Mouse (Mus musculus): ENCODE results near the gene Cd248. TPM values are rescaled to one million over a fixed set of nuclear protein-coding genes. Genes with fewer than 3 reads are reported as not detected.
A peak's percentile ranks its signal among the peaks of the same experiment; 100 is the strongest.

Cd248 gene
- 138 and 146 TPM in 2 replicates for polyA plus RNA-seq (2014; fragmentation: Nextera tagmentation; extraction: Ambion mirVana)

DNA sequence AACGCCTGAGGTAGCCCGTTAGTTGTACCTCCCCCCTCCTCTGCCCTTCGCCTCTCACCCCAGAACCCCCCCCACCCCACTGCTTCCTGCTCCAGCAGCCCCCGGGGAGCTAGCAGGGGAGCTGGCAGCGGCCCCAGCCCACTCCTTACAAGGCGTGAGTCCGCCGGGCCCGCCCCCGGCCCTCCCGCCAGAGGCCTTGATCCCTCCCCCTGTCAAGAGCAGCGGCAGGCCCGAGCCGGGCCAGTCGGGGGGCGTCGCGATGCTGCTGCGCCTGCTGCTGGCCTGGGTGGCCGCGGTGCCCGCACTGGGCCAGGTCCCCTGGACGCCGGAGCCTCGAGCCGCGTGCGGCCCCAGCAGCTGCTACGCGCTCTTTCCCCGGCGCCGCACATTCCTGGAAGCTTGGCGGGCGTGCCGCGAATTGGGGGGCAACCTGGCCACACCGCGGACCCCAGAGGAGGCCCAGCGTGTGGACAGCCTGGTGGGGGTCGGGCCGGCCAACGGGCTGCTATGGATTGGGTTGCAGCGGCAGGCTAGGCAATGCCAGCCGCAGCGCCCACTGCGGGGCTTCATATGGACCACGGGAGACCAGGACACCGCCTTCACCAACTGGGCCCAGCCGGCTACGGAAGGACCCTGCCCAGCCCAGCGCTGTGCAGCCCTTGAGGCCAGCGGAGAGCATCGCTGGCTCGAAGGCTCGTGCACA is at the start of gene Cd248:
TSS of gene Cd248 (plus strand) at position 212 of the 703 bp plus-strand sequence.
- ATAC-seq (ENCODE audit: low read depth) (peak; percentile 56), DNase-seq (ENCODE audit: low spot score) (peak; percentile 96)
- Histone ChIP-seq H3K36me3 (ENCODE audit: control insufficient read depth, insufficient read depth, low read length) (no peaks in the 10 kb centered on the region), H3K27me3 (replicated peaks; ENCODE audit: control insufficient read depth, insufficient read depth, low read length) (no peaks in the 10 kb centered on the region; the same call in 1 of the 2 replicates), H3K4me3 (ENCODE audit: low read depth, low read length) (peak within 1 kb of the TSS; percentile 60), H3K9ac (ENCODE audit: low read depth, low read length) (peak within 1 kb of the TSS; percentile 83), H3K4me2 (ENCODE audit: low read depth, low read length) (peak within 1 kb of the TSS; percentile 77), H3K27ac (replicated peaks; ENCODE audit: low read depth, low read length) (peak within 1 kb of the TSS; percentile 88), H3K9me3 (ENCODE audit: control insufficient read depth, low read length) (no peaks in the 10 kb centered on the region), H3K4me1 (ENCODE audit: control insufficient read depth, insufficient read depth, low read length) (peaks cover 45% of the 10 kb centered on the region)
- 0% methylated on average over 15 of the region's 56 CpGs for WGBS

DNA sequence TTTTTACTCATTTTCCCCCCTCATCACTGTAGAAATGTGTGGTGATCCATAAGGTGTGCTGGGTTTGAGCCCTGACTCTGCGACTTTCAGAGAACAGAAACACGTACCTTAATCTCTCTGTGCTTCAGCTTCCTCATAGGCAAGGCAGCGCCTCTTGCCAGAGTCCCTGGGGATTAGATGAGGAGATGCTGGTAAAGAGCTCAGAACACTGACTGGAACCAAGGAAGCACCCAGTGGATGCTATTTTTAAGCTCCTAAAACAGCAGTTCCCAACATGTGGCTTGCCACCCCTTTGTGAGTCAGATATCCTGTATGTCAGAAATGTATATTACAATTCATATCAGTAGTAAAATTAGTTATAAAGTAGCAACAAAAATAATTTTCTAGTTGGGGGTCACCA is 49.7 kb upstream of the Cd248 start:
- ATAC-seq (ENCODE audit: low read depth) (no peak), DNase-seq (ENCODE audit: low spot score) (no peak)
- no peak overlapping the region for H3K4me2 ChIP-seq (ENCODE audit: low read depth, low read length)
- no peak overlapping the region for H3K4me3 ChIP-seq (ENCODE audit: low read depth, low read length)
- peaks cover 7% of the 10 kb centered on the region; the same call in 1 of the 2 replicates for H3K4me1 ChIP-seq (ENCODE audit: control insufficient read depth, insufficient read depth, low read length)
- no peak overlapping the region for H3K9ac ChIP-seq (ENCODE audit: low read depth, low read length)
- no peaks in the 10 kb centered on the region for H3K9me3 ChIP-seq (ENCODE audit: control insufficient read depth, low read length)
- no peak overlapping the region for H3K27ac ChIP-seq (replicated peaks; ENCODE audit: low read depth, low read length)
- WGBS, result 76% methylated on average over 3 of the region's 3 CpGs
- H3K36me3 ChIP-seq (ENCODE audit: control insufficient read depth, insufficient read depth, low read length), result no peaks in the 10 kb centered on the region
- H3K27me3 ChIP-seq (replicated peaks; ENCODE audit: control insufficient read depth, insufficient read depth, low read length), result no peaks in the 10 kb centered on the region

DNA sequence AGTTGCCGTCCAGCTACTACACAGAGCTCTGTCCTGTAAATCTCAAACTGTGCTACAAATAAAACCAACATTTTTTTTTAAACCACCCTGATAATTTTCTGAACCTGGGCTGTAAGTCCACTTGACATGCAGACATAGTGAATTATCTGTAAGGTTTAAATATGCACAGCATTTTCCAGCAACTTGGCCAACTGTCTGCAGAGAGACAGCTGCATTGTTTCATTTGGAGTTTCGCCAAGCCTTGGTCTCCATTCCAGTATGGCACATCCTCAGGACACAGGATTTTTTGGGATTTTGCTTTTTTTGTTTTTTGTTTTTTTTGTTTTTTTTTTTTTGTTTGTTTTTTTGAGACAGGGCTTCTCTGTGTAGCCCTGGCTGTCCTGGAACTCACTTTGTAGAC is 46.5 kb upstream of the Cd248 start:
- Histone ChIP-seq H3K27ac (replicated peaks; ENCODE audit: low read depth, low read length) (no peak overlapping the region), H3K9me3 (ENCODE audit: control insufficient read depth, low read length) (no peaks in the 10 kb centered on the region), H3K4me2 (ENCODE audit: low read depth, low read length) (no peak overlapping the region), H3K27me3 (replicated peaks; ENCODE audit: control insufficient read depth, insufficient read depth, low read length) (no peaks in the 10 kb centered on the region), H3K4me1 (ENCODE audit: control insufficient read depth, insufficient read depth, low read length) (no peaks in the 10 kb centered on the region), H3K9ac (ENCODE audit: low read depth, low read length) (no peak overlapping the region), H3K4me3 (ENCODE audit: low read depth, low read length) (no peak overlapping the region), H3K36me3 (ENCODE audit: control insufficient read depth, insufficient read depth, low read length) (no peaks in the 10 kb centered on the region)
- no peak for ATAC-seq (ENCODE audit: low read depth)
- peak; percentile 51 for DNase-seq (ENCODE audit: low spot score)
- 85% methylated on average over 2 of the region's 2 CpGs for WGBS

DNA sequence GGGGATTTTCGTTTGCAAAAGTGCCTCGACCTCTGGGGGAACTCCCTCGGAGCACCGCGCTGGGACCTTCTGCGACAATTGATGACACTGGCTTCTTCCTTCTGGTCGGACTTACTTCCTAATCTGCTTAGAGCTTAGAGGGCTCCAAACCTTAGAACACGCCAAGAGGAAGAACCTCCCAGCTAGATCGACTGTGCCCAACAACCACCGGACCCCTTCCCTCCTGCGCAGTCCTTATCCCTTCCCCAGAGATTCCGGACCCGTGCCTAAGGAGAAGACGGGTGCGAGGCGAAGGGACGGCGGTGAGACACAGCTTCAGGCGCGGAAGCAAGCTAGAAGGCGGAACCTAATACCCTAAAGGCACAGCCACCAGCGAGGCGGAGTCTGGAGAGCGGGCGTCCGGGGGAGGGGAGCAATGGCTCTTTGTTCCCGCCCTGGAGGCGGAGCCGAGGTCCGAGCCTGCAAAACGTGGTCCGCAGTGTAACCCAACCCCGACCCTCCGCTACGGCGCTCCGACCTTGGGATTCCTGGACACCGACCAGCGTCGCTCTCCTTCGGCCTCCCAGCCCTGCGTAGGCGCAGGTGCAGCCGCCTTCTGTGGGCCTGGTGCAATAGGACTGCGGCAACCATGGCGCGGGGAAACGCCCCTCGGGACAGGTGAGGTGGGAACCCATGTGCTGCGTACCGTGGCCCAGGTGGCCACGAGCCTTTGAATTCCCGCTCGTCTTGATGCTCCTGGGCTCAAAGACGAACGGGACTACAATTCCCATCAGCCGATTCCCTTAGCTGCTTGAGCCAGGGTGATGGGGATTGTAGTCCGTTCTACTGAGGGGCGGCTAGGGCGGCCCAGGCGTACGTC is 44.0 kb upstream of the Cd248 start, which contains the start of gene Slc29a2:
TSS of gene Slc29a2 (plus strand) at position 240 of the 859 bp plus-strand sequence.
- Histone ChIP-seq H3K27me3 (replicated peaks; ENCODE audit: control insufficient read depth, insufficient read depth, low read length) (no peaks in the 10 kb centered on the region), H3K4me3 (ENCODE audit: low read depth, low read length) (peak within 1 kb of the TSS; percentile 73), H3K9ac (ENCODE audit: low read depth, low read length) (peak within 1 kb of the TSS; percentile 80), H3K9me3 (ENCODE audit: control insufficient read depth, low read length) (no peaks in the 10 kb centered on the region), H3K4me1 (ENCODE audit: control insufficient read depth, insufficient read depth, low read length) (no peaks in the 10 kb centered on the region), H3K36me3 (ENCODE audit: control insufficient read depth, insufficient read depth, low read length) (peaks cover 12% of the 10 kb centered on the region; the same call in 1 of the 2 replicates), H3K4me2 (ENCODE audit: low read depth, low read length) (peak within 1 kb of the TSS; percentile 93), H3K27ac (replicated peaks; ENCODE audit: low read depth, low read length) (peak within 1 kb of the TSS; percentile 78)
- DNase-seq (ENCODE audit: low spot score) (peak; percentile 96), ATAC-seq (ENCODE audit: low read depth) (peak; percentile 95)
- WGBS, result under 1% methylated on average over 57 of the region's 62 CpGs

DNA sequence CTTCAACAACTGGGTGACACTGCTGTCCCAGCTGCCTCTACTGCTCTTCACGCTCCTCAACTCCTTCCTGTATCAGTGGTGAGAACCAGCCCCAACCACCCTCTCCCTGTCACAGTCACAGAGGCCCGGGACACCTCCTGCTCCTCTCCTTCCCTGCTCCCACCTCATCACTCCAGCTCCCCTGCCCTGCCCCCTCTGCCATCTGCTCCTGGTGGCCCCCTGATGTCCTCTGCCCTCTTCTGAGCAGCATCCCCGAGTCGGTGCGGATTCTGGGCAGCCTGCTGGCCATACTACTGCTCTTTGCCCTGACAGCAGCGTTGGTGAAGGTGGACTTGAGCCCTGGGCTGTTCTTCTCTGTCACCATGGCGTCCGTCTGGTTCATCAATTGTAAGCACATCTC is 41.8 kb upstream of the Cd248 start:
- no peak overlapping the region for H3K4me3 ChIP-seq (ENCODE audit: low read depth, low read length)
- 87% methylated on average over 8 of the region's 8 CpGs for WGBS
- DNase-seq (ENCODE audit: low spot score) (no peak), ATAC-seq (ENCODE audit: low read depth) (no peak)
- H3K27me3 ChIP-seq (replicated peaks; ENCODE audit: control insufficient read depth, insufficient read depth, low read length), result no peaks in the 10 kb centered on the region
- no peaks in the 10 kb centered on the region for H3K9me3 ChIP-seq (ENCODE audit: control insufficient read depth, low read length)
- H3K4me1 ChIP-seq (ENCODE audit: control insufficient read depth, insufficient read depth, low read length), result no peaks in the 10 kb centered on the region
- H3K9ac ChIP-seq (ENCODE audit: low read depth, low read length), result no peak overlapping the region
- no peak overlapping the region for H3K27ac ChIP-seq (replicated peaks; ENCODE audit: low read depth, low read length)
- no peak overlapping the region for H3K4me2 ChIP-seq (ENCODE audit: low read depth, low read length)
- peaks cover 25% of the 10 kb centered on the region; the same call in 1 of the 2 replicates for H3K36me3 ChIP-seq (ENCODE audit: control insufficient read depth, insufficient read depth, low read length)

DNA sequence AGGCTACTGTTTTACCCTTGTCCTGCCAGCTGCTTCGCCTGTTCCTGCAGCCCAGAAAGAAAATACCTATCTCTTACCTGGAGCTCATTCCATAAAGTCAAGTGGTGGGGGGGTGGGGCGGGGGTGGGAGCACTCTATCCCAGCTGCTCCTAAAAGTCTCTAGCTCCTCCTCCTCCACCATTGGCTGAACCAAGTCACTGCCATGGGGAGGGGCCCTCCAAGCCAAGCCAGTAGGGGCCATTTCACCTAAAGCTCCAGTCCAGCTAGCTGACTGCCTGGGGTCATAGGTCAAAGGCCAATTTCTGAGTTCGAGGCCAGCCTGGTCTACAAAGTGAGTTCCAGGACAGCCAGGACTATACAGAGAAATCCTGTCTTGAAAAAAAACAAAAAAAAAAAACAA is 35.2 kb upstream of the Cd248 start:
- ATAC-seq (ENCODE audit: low read depth), result no peak
- H3K4me3 ChIP-seq (ENCODE audit: low read depth, low read length), result no peak overlapping the region
- H3K4me1 ChIP-seq (ENCODE audit: control insufficient read depth, insufficient read depth, low read length), result no peaks in the 10 kb centered on the region
- 84% methylated on average over 3 of the region's 3 CpGs for WGBS
- H3K9ac ChIP-seq (ENCODE audit: low read depth, low read length), result no peak overlapping the region
- H3K9me3 ChIP-seq (ENCODE audit: control insufficient read depth, low read length), result no peaks in the 10 kb centered on the region
- H3K27me3 ChIP-seq (replicated peaks; ENCODE audit: control insufficient read depth, insufficient read depth, low read length), result no peaks in the 10 kb centered on the region
- H3K4me2 ChIP-seq (ENCODE audit: low read depth, low read length), result no peak overlapping the region
- DNase-seq (ENCODE audit: low spot score), result no peak
- H3K36me3 ChIP-seq (ENCODE audit: control insufficient read depth, insufficient read depth, low read length), result peaks cover 17% of the 10 kb centered on the region; the same call in 1 of the 2 replicates
- no peak overlapping the region for H3K27ac ChIP-seq (replicated peaks; ENCODE audit: low read depth, low read length)

DNA sequence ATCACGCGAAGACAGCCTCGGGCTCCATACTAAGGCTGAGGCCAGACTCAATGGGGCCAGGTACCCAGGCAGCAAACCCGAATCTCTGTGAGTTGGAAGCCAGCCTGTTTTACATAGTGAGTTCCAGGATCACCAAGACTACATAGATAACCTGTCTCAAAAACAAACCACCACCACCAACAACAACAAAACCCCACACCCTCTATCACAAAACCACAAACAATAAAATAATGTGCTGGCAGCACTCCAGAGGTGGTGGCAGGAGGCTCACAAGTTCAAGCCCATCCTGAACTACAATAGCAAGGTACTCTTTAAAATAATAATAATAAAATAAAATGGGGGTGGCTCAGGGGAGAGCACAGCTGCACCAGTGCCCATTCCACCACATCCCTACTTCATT is 31.3 kb upstream of the Cd248 start:
- H3K27me3 ChIP-seq (replicated peaks; ENCODE audit: control insufficient read depth, insufficient read depth, low read length), result no peaks in the 10 kb centered on the region

DNA sequence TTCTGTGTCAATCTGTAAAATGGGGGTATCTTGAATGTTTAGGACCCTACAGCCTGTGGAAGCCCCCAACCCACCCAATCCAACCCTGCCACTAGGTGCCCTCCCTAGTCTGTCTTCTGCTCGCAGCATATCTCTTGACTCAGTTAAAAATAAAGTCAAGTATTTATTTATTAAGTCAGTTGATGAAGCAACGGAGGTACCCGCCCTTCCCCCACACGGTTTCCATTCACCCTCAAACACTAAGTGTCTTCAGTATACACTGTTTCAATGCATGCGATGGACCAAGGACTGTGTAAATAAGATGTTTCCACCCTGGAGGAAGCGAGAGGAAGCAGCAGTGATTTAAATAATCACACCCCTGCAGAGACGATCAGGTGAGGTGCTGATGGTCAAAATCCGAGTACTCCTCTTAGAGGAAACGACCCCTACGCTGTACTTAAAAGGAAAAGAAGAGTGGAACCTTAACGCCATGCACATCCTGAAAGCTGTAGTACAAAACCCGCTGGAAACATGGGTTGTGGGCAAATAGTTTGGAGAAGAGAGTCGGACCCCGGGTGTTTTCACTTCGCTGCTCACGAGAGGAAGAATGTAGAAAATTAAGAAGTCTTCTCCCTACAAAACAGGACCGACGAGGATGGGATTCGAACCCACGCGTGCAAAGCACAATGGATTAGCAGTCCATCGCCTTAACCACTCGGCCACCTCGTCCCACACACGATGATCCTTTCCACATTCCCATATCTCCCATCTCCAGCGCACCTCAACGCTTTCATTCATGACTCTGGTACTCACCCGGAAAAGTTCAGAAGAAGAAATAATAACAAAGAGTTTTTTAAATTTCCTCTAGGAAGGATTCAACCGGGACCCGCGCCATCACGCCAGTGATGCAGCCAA is 30.0 kb upstream of the Cd248 start:
- ATAC-seq (ENCODE audit: low read depth) (peak; percentile 58), DNase-seq (ENCODE audit: low spot score) (peak; percentile 91)
- Histone ChIP-seq H3K36me3 (ENCODE audit: control insufficient read depth, insufficient read depth, low read length) (peaks cover 7% of the 10 kb centered on the region; the same call in 1 of the 2 replicates), H3K27me3 (replicated peaks; ENCODE audit: control insufficient read depth, insufficient read depth, low read length) (no peaks in the 10 kb centered on the region), H3K4me2 (ENCODE audit: low read depth, low read length) (peak overlapping the region; percentile 99), H3K4me1 (ENCODE audit: control insufficient read depth, insufficient read depth, low read length) (peaks cover 21% of the 10 kb centered on the region), H3K9me3 (ENCODE audit: control insufficient read depth, low read length) (no peaks in the 10 kb centered on the region), H3K4me3 (ENCODE audit: low read depth, low read length) (peak overlapping the region; percentile 87), H3K27ac (replicated peaks; ENCODE audit: low read depth, low read length) (peak overlapping the region; percentile 73), H3K9ac (ENCODE audit: low read depth, low read length) (peak overlapping the region; percentile 90)
- 3% methylated on average over 32 of the region's 32 CpGs for WGBS

More for the DNA sequence above, 31.3 kb upstream of the Cd248 start:
- DNase-seq (ENCODE audit: low spot score), result no peak
- no peak overlapping the region for H3K9ac ChIP-seq (ENCODE audit: low read depth, low read length)
- 69% methylated on average over 4 of the region's 4 CpGs for WGBS
- no peak overlapping the region for H3K4me2 ChIP-seq (ENCODE audit: low read depth, low read length)
- H3K4me3 ChIP-seq (ENCODE audit: low read depth, low read length), result no peak overlapping the region
- H3K36me3 ChIP-seq (ENCODE audit: control insufficient read depth, insufficient read depth, low read length), result no peaks in the 10 kb centered on the region
- H3K27ac ChIP-seq (replicated peaks; ENCODE audit: low read depth, low read length), result no peak overlapping the region
- ATAC-seq (ENCODE audit: low read depth), result no peak
- no peaks in the 10 kb centered on the region for H3K9me3 ChIP-seq (ENCODE audit: control insufficient read depth, low read length)
- peaks cover 17% of the 10 kb centered on the region for H3K4me1 ChIP-seq (ENCODE audit: control insufficient read depth, insufficient read depth, low read length)
